Mouse (Mus musculus) left cerebral cortex, adult 18-20 months (tissue): ENCODE measurements at regions not wholly inside any gene's neighbourhood (a gene's known extent, or its start where the extent isn't known, plus 50 kb on each side); places are given as distances from the start of the nearest gene placed in this dataset.

Source experiments
- DNase-seq, 2 experiments: peaks; one replicate each; pipeline ENCODE4 v3.0.0; 2021 to 2022; ENCODE audit warnings: low spot score in 2 of 2, mixed read lengths in 1 of 2

GRCm38 (mm10) chr3:121864734-121865445, 49.8 kb upstream of the Abcd3 start:
- DNase-seq: no peak
